Mouse (Mus musculus) ES-Bruce4 (cell line): ENCODE results near the gene Adgrg6.

Experiments
- CTCF ChIP-seq: IDR thresholded peaks from one replicate; pipeline ENCODE4 v1.8.1; 2011; ENCODE audit warnings: low read depth, low read length
- EP300 ChIP-seq: IDR thresholded peaks from 2 replicates; pipeline ENCODE4 v1.6.1; 2011; ENCODE audit warnings: low read depth, low read length; ENCODE audit not compliant: insufficient read depth

DNA sequence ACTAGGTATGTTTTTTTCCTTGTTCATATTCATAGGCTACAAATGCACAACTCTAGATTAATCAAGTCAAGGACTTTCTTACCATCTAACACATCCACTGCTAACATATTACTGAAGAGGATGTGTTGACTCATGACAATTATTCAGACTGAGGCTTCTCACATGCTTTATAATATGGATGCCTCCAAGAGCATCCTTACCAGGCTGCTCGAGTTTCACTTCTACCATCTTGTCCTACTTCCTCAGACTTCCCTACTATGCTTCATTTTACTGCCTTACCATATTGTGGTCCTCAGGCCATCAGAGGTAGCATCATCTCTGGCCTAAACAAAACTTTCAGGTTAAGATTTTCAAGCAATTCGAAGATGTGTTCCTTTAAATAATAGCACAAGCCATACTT is 69.8 kb downstream of the Adgrg6 start:
- no peak for TF ChIP-seq CTCF
- TF ChIP-seq EP300, result no peak
